Mouse (Mus musculus) right cerebral cortex, postnatal 14 days (tissue): ENCODE measurements around the gene Fam196b.

Experiments
- DNase-seq: peaks from one replicate; pipeline ENCODE4 v3.0.0; 2022

The Fam196b gene

DNA sequence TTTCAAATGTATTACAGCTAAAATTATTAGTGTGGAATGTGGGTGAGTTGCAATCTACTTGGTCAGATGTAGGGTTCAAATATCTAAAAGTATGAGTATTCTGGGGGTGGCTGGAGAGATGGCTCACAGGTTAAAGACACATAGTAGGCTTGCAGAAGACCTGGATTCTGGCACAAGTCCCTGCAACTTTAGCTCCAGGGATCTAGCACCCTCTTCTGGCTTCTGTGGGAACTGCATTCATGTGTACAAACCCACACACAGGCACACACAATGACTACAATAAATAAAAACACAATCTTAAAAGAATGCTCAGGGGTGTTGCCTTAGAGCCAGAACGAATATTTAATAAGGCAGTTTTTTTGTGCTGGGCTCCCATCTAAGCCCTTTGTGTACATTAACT is 23.3 kb downstream of the Fam196b start:
- DNase-seq: no peak

- DNase-seq: no peak
Measured at GRCm38 (mm10) chr11:34339693-34340092, 25.1 kb downstream of the Fam196b start.

- no peak for DNase-seq
Measured at GRCm38 (mm10) chr11:34343742-34344307, 29.2 kb downstream of the Fam196b start.

DNA sequence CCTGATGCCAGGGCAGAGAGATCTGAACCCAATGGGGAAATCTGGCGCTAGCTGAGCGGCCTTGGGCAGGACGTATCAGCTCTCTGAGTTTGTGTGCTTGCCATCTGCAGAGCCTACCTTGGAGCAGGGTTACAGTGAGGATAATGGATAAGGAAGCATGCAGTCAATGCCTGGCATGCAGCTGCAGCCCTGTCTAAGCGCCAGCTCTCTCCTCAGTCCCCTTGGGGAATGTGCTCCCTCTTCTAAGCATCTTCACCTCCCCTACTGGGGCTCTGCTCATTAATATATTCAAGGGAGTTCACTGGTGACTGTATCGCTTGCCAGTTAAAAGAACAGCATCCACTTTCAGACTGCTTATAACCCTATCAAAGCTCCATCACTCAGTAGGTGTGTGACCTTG is 29.7 kb downstream of the Fam196b start:
- DNase-seq: no peak

- DNase-seq: peak; percentile 65
Measured at GRCm38 (mm10) chr11:34348287-34348918, 33.8 kb downstream of the Fam196b start.

DNA sequence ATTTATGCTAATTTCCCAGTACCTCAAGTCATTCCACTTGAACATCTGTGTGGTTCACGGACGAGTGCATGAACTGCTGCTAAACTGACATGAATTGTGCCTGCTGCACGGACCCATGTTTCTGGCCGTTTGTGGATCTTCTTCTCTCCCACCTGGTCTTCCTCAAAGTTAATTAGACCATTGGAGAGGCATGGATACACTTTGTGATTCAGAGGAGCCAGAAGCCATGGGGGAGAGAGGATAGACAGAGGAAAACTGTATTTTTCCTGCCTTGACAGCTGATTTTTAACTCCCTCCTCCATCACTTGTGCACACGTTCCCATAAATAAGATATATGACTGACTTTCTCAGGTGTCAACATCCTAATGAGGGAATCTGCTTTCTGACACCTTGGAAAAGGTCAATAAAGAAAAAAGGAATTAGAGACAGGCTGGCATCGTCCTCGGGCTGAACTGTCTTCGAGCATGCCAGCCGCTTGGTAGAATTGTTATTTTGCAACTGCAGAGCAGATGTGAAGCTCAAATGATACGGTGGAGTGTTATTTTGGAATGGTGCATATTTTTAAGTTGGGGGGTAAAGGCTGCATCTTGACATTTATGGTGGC is 34.9 kb downstream of the Fam196b start:
- no peak for DNase-seq

DNA sequence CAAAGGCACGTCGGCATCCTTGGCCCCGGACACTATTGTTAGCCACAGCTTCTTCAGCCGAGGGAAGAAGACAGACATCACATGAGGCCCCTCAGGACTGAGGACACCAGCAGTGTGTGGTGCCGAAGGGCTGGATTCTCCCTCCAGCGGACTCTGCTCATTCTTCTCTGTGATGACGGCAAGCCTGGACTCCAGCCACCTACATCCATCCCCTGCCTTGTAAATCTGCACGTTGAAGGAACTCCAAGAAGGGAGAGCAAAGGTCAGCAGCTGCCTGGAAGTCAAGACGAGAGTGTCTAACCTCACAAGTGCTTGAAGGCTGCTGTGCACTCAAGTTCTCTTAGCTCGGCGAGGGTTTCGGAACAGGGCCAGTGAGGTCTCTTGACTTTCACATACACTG is 40.8 kb downstream of the Fam196b start:
- no peak for DNase-seq

GRCm38 (mm10) chr11:34356109-34356508 is 41.5 kb downstream of the Fam196b start:
- no peak for DNase-seq

GRCm38 (mm10) chr11:34372224-34372623 is 57.6 kb downstream of the Fam196b start:
- no peak for DNase-seq

DNA sequence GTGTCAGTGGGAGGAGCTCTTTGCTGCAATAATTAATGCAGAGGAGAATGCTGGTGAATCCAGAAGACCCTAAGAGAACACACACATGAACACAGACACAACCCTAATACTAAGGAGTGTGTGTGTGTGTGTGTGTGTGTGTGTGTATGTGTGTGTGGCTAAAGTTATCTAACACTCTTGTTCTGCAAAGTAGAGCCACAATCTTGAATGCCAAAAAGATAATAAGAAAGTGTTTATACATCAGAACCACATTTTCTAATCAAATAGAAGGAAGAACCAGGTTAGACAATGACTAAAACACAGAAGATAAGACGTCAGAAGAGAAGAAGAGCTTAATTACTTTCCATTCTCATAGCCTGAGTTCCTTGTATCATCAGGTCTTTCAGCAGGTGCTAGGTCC is 60.9 kb downstream of the Fam196b start:
- DNase-seq: no peak

GRCm38 (mm10) chr11:34377649-34378048 is 63.0 kb downstream of the Fam196b start:
- DNase-seq: no peak

GRCm38 (mm10) chr11:34383501-34383900 is 68.9 kb downstream of the Fam196b start:
- no peak for DNase-seq

DNA sequence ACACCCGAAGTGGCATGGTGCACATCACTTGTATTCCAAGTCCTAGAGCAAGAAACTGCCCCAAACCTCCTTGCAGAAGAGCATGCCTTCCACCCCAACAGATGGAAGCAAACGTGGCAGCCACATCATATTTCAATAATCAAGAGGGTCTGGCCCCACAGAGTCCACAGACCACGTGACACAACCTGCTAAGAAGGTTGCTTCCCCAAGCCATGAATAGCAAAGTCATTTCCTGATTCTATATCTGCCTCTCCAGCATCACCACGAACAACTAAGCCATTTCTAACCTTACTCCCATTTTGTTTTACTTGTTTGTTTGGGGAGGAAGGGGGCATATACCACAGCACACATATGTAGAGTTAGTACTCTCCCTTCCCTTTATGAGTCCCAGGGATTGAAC is 69.6 kb downstream of the Fam196b start:
- no peak for DNase-seq

DNA sequence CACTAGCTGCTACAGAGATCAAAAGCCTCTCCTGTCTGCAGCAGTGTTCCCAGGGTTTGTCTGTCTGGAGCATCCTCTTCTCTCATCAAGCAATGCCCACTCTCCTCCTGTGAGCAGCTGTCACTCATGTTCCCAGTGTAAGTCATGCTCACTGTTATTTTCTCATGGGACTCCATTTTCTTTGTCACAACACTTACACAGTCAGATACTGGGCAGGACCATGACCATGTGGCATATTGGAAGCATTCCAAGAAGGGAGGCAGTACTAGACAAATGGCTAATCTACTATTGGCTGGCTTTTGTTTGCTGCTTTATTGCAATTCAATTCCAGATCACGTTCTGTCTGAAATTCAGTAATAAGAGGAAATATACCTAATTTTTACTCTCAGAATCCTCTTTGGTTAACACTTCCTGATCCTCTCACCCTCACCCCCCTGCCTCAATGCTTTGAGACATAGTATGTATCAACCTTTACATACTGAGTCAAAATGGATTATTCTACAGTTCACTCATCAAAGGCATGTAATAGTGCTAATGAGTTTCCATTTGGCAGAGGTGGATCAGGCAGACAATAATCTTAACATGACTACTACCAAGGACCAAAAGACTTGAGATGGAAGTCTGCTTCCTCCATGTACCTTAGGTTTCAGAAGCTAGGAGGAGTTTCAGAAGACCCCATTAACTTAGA is 70.5 kb downstream of the Fam196b start:
- DNase-seq: no peak

DNA sequence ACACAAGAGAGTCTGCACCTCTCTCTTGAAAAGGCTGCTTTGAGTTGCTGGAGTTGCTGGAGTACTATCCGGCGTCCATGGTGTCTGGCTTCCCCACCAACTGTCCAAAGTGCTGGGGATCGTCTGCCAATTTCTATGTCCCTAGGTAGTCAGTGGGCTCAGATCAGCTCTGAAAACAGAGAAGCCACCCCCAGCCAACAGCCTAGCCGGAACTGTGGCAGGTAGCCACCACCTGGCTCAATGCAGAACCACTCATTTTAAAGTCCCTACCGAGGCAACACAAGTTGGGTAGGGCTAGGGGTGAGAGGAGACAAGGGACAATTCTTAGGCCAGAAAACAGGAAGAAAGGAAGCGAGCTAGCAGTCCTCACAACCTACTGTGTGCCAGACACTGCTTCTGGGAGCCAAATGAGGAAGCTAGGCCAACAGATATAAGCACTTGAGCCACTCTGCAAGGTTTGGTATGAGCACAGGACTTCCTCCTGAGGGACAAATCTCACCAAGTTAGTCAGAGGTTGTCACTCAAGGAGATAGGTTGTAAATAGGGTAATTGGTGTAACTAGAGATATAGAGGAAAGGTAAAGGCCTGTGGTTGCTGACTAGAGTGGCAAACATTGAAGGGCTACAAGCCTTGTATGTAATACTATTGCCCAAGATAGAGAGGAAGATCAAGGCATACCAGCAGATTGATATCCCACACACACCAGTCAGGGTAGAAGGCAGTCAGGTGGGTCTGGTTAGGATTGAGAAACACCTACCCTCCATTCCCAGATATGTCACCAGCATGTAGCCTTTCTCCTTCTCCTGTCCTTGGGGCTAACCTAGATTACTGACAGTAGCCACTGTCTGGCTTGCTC is 74.9 kb downstream of the Fam196b start:
- no peak for DNase-seq

DNA sequence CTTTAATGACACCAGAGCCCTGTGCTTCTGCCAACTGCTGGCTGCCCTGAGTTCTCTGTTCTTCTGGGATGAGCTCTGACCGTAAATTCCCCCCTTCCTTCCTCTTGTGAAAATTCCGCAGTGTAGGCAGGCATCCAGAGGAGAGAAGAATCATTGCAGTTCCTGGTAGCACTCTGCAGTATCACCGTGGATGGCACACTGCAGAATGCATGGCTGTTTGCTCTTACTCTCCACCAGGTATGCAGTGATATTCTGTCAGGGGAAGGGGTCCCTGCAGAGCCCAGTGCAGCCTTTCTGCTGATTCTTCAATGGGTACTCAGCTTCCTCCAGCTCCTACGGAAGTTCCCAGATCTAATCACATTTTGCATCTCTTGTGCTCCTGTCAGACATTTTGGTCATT is 77.5 kb downstream of the Fam196b start:
- no peak for DNase-seq

- DNase-seq: no peak
Measured at GRCm38 (mm10) chr11:34395802-34396201, 81.2 kb downstream of the Fam196b start.

GRCm38 (mm10) chr11:34397661-34398060 is 83.0 kb downstream of the Fam196b start:
- DNase-seq: no peak

DNA sequence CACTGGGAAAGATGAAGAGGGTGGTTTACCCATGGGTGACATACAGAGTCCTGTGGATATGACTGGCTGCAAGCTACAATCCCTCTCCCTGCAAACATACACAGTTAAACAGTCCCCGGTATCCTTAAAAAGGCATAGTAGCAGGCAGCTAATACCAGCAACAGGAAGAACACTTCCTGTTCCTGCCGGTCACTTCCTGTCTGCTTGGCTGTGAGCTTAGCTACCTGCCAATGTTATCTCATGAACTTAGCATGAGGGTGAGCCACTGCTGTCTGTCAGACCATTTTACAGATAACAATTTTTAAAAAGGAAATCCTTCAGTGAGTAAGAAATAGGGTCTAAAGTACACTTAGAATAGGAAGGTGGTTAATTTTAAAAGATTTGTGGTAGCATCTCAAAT is 83.9 kb downstream of the Fam196b start:
- no peak for DNase-seq

DNA sequence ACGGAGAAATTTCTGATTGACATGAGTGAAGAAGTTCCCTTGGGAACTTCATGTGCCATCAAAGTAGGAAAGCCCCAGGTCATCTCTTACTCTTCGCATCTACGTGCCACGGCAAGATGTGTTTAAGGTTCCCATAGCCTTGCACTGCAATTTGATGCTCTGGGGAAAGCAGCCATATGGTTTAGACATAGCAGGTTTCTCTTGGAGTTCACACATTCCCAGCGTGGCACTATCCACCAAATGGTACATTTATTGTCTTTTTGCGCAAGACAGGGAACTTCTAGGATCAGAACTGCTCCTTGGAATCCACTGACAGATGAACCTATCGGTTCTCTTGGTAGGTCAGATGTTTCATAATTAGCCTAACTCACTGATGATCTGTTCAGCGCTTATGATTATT is 86.7 kb downstream of the Fam196b start:
- no peak for DNase-seq

- no peak for DNase-seq
Measured at GRCm38 (mm10) chr11:34405311-34405710, 90.7 kb downstream of the Fam196b start.

- DNase-seq: no peak
Measured at GRCm38 (mm10) chr11:34406309-34406708, 91.7 kb downstream of the Fam196b start.

GRCm38 (mm10) chr11:34406850-34407249 is 92.2 kb downstream of the Fam196b start:
- no peak for DNase-seq
